Mouse (Mus musculus) MEL (cell line): Measurements from ENCODE around the gene Cntn6. TPM values are rescaled to one million over a fixed set of nuclear protein-coding genes. Genes with fewer than 3 reads are reported as not detected.

Source experiments
- DNase-seq: peaks from one replicate; pipeline ENCODE4 v3.0.0; 2011; ENCODE audit warnings: low read depth, low spot score
- H3K27ac ChIP-seq: 2 replicates; pipeline ENCODE4 v1.5.1; 2012; ENCODE audit warnings: low read depth, mild to moderate bottlenecking, control low read depth, low read length, moderate library complexity; ENCODE audit not compliant: control insufficient read depth
- H3K27me3 ChIP-seq, 2 experiments: fragments of 150-350 bp in 1 of 2; sonication (generic) in 1 of 2; 2 replicates each; pipeline ENCODE4 v1.6.1; 2012; ENCODE audit warnings: low read length in 2 of 2, mild to moderate bottlenecking in 2 of 2, improper control_type of control experiment in 1 of 2, moderate library complexity in 1 of 2; ENCODE audit not compliant: insufficient read depth in 2 of 2, control insufficient read depth in 1 of 2
- H3K36me3 ChIP-seq, 2 experiments: 2 replicates each; pipeline ENCODE4 v1.6.1; 2012 to 2014; ENCODE audit warnings: low read length in 2 of 2, improper control_type of control experiment in 1 of 2, inconsistent platforms in 1 of 2, mild to moderate bottlenecking in 1 of 2; ENCODE audit not compliant: insufficient read depth in 2 of 2, control insufficient read depth in 1 of 2
- H3K4me1 ChIP-seq, 2 experiments: fragments of 150-350 bp in 1 of 2; sonication (generic) in 1 of 2; 2 replicates each; pipeline ENCODE4 v1.6.1; 2012; ENCODE audit warnings: low read length in 2 of 2, improper control_type of control experiment in 1 of 2, mild to moderate bottlenecking in 1 of 2; ENCODE audit not compliant: insufficient read depth in 2 of 2, control insufficient read depth in 1 of 2
- H3K4me3 ChIP-seq, 2 experiments: fragments of 150-350 bp in 1 of 2; sonication (generic) in 1 of 2; 2 replicates each; pipeline ENCODE4 v1.5.1; 2012; ENCODE audit warnings: low read depth in 2 of 2, low read length in 2 of 2, mild to moderate bottlenecking in 2 of 2, moderate library complexity in 2 of 2, control low read depth in 1 of 2, improper control_type of control experiment in 1 of 2; ENCODE audit not compliant: control insufficient read depth in 1 of 2, insufficient read depth in 1 of 2
- H3K79me2 ChIP-seq: 2 replicates; pipeline ENCODE4 v1.6.1; 2012; ENCODE audit warnings: mild to moderate bottlenecking, low read length, moderate library complexity; ENCODE audit not compliant: control insufficient read depth, poor library complexity, insufficient read depth
- H3K9ac ChIP-seq: 2 replicates; pipeline ENCODE4 v1.6.1; 2012; ENCODE audit warnings: low read depth, mild to moderate bottlenecking, control low read depth, low read length, moderate library complexity; ENCODE audit not compliant: control insufficient read depth, poor library complexity, severe bottlenecking
- H3K9me3 ChIP-seq: fragments of 150-350 bp; sonication (generic); replicated peaks from 2 replicates; pipeline ENCODE4 v1.6.1; 2012; ENCODE audit warnings: mild to moderate bottlenecking, low read length, improper control_type of control experiment, moderate library complexity; ENCODE audit not compliant: insufficient read depth
- CHD1 ChIP-seq: IDR thresholded peaks from 2 replicates; pipeline ENCODE4 v1.6.1; 2012; ENCODE audit warnings: low read depth, mild to moderate bottlenecking, inconsistent platforms, low read length, improper control_type of control experiment
- EP300 ChIP-seq, 2 experiments: IDR thresholded peaks; 2 replicates each; pipeline ENCODE4 v1.6.1; 2011; ENCODE audit warnings: improper control_type of control experiment in 2 of 2, low read length in 2 of 2, low read depth in 1 of 2, mild to moderate bottlenecking in 1 of 2
- TBP ChIP-seq: IDR thresholded peaks from 2 replicates; pipeline ENCODE4 v1.8.0; 2011; ENCODE audit warnings: low read depth, low read length, improper control_type of control experiment
- TCF12 ChIP-seq: IDR thresholded peaks from 2 replicates; pipeline ENCODE4 v1.6.1; 2014; ENCODE audit warnings: low read depth, mild to moderate bottlenecking, inconsistent platforms, low read length, improper control_type of control experiment, moderate library complexity
- polyA plus RNA-seq, 2 experiments: library from polyadenylated mRNA; stranded (reverse) in 1 of 2; unstranded in 1 of 2; fragments of >175 nt in 1 of 2; fragments of >200 nt in 1 of 2; gene quantifications; 2 replicates each; pipeline versions ENCODE4 v1.2.1 to v1.2.4; 2012; ENCODE audit warnings: low replicate concordance in 2 of 2, low read depth in 1 of 2; ENCODE audit not compliant: insufficient read length in 2 of 2, insufficient read depth in 1 of 2, missing spikeins in 1 of 2
- total RNA-seq: library from RNA; depleted of rRNA; stranded (reverse); fragments of 300-350 nt; gene quantifications from 2 replicates; pipeline ENCODE4 v1.2.3, GENCODE M21; 2012

Gene Cntn6
- total and polyA plus RNA-seq, 3 experiments = not detected

DNA sequence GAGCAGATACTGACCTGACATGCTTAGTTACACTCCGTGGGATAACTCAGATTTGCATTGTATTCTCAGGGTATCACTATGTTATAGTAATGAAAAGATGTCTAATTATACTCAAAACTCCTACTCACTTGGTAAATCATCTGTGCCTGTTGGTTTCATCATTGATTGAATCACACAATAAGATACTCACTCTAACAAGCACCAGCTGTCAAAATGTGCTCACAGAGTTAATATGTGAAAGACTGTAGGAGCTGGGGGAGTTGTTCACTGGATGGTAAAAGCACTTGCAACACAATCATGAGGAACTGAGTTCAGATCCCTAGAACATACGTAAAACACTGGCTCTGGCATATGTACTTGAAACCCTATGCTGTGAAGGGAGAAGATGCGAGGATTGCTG, 398.5 kb downstream of the Cntn6 start:
- Histone ChIP-seq H3K79me2 (no peaks in the 10 kb centered on the region), H3K4me1 (no peaks in the 10 kb centered on the region), H3K27me3 (no peaks in the 10 kb centered on the region), H3K36me3 (no peaks in the 10 kb centered on the region), H3K27ac (no peak overlapping the region), H3K9ac (no peak overlapping the region), H3K9me3 (no peaks in the 10 kb centered on the region), H3K4me3 (no peak overlapping the region)
- no peak for DNase-seq
- TF ChIP-seq EP300 (IDR thresholded peaks at IDR 0.05; ENCODE audit: low read depth in 1 of 2, low read length in 2 of 2) (no peak), CHD1 (no peak), TBP (no peak), TCF12 (no peak)
